Mouse (Mus musculus) ES-E14 (cell line): ENCODE data around the gene Olfr1322. TPM values are rescaled to one million over a fixed set of nuclear protein-coding genes. Genes with fewer than 3 reads are reported as not detected.

ENCODE experiments used
- DNase-seq: peaks from one replicate; pipeline ENCODE4 v3.0.0-alpha.2; 2013; ENCODE audit warnings: low read depth, low spot score
- H3K27ac ChIP-seq: 2 replicates; pipeline ENCODE4 v1.5.1; 2012; ENCODE audit warnings: low read depth, mild to moderate bottlenecking, low read length, moderate library complexity, mixed read lengths; ENCODE audit not compliant: poor library complexity, insufficient read depth, severe bottlenecking
- H3K36me3 ChIP-seq: 2 replicates; pipeline ENCODE4 v1.6.1; 2012; ENCODE audit warnings: mild to moderate bottlenecking, low read length, moderate library complexity, mixed read lengths; ENCODE audit not compliant: control insufficient read depth, poor library complexity, insufficient read depth, severe bottlenecking
- H3K4me1 ChIP-seq, 2 experiments: fragments of 150-350 bp in 1 of 2; sonication (generic) in 1 of 2; 2 replicates each; pipeline ENCODE4 v1.6.1; 2012; ENCODE audit warnings: low read length in 2 of 2, mild to moderate bottlenecking in 1 of 2, mixed read lengths in 1 of 2; ENCODE audit not compliant: control insufficient read depth in 2 of 2, insufficient read depth in 2 of 2, poor library complexity in 1 of 2
- H3K4me3 ChIP-seq, 2 experiments: fragments of 150-350 bp in 1 of 2; sonication (generic) in 1 of 2; 2 replicates each; pipeline ENCODE4 v1.5.1; 2012; ENCODE audit warnings: low read length in 2 of 2, low read depth in 1 of 2, mild to moderate bottlenecking in 1 of 2, mixed read lengths in 1 of 2; ENCODE audit not compliant: insufficient read depth in 1 of 2, poor library complexity in 1 of 2, severe bottlenecking in 1 of 2
- H3K9ac ChIP-seq: 2 replicates; pipeline ENCODE4 v1.6.1; 2012; ENCODE audit warnings: low read depth, mild to moderate bottlenecking, low read length, mixed read lengths; ENCODE audit not compliant: poor library complexity, insufficient read depth, severe bottlenecking
- H3K9me3 ChIP-seq: fragments of 150-350 bp; sonication (generic); 2 replicates; pipeline ENCODE4 v1.6.1; 2012; ENCODE audit warnings: low read depth, mild to moderate bottlenecking, low read length; ENCODE audit not compliant: control insufficient read depth, insufficient read depth
- CHD2 ChIP-seq: IDR thresholded peaks from 2 replicates; pipeline ENCODE4 v1.6.1; 2014; ENCODE audit warnings: mild to moderate bottlenecking, low read depth, low read length, inconsistent platforms
- HCFC1 ChIP-seq: IDR thresholded peaks from 2 replicates; pipeline ENCODE4 v1.6.1; 2012; ENCODE audit warnings: low read length, inconsistent platforms, borderline replicate concordance; ENCODE audit not compliant: insufficient read depth
- MAFK ChIP-seq: IDR thresholded peaks from 2 replicates; pipeline ENCODE4 v1.6.1; 2014; ENCODE audit warnings: mild to moderate bottlenecking, low read depth, low read length, inconsistent platforms; ENCODE audit not compliant: insufficient read depth
- ZC3H11A ChIP-seq: IDR thresholded peaks from 2 replicates; pipeline ENCODE4 v1.6.1; 2012; ENCODE audit warnings: low read depth, mild to moderate bottlenecking, inconsistent platforms, low read length, borderline replicate concordance
- ZNF384 ChIP-seq: IDR thresholded peaks from 2 replicates; pipeline ENCODE4 v1.6.1; 2012; ENCODE audit warnings: low read depth, low read length, inconsistent platforms
- in situ Hi-C, 2 experiments: fragments of 600-800 bp; cut with MboI; formaldehyde crosslinking; loops; one replicate each; pipeline ENCODE4 v1.15.1; 2025; ENCODE audit warnings: low sequenced_read_pairs in 2 of 2, inconsistent platforms in 1 of 2; ENCODE audit not compliant: unreplicated experiment in 2 of 2
- total RNA-seq: library from RNA; depleted of rRNA; stranded (reverse); fragments of 300-350 nt; gene quantifications from 2 replicates; pipeline ENCODE4 v1.2.3, GENCODE M21; 2012; rRNA removed

Gene Olfr1322
- total RNA-seq = not detected in 2 replicates

DNA sequence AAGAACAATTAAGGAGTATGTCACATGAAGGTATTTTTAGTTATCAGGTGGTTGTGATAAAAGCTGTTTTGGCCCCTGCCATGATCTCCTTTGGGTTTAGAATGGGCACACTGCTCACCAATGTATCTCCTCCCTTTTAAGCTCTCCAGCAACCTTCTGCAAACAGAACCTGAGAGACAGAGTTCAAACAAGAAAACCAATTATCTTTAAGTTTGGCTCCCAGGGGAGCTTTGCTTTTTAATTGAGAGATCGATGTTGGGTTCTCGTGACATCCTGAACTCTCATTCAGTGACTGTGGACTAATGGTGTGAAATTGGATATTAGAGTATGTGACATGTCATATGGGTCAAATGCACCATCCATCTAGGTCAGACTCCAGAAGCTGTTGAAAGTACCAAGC, at the start of gene Olfr1322:
TSS of gene Olfr1322 (minus strand) at position 101 of the 400 bp plus-strand sequence.
- in situ Hi-C loops = no loop called here
- no peaks in the 10 kb centered on the region for H3K36me3 ChIP-seq
- H3K4me1 ChIP-seq = no peaks in the 10 kb centered on the region
- DNase-seq = no peak
- TF ChIP-seq MAFK (no peak), ZC3H11A (no peak), CHD2 (no peak), HCFC1 (no peak), ZNF384 (no peak)
- no peak within 1 kb of the TSS for H3K9ac ChIP-seq
- H3K27ac ChIP-seq = no peak within 1 kb of the TSS
- no peaks in the 10 kb centered on the region for H3K9me3 ChIP-seq
- H3K4me3 ChIP-seq = no peak within 1 kb of the TSS

DNA sequence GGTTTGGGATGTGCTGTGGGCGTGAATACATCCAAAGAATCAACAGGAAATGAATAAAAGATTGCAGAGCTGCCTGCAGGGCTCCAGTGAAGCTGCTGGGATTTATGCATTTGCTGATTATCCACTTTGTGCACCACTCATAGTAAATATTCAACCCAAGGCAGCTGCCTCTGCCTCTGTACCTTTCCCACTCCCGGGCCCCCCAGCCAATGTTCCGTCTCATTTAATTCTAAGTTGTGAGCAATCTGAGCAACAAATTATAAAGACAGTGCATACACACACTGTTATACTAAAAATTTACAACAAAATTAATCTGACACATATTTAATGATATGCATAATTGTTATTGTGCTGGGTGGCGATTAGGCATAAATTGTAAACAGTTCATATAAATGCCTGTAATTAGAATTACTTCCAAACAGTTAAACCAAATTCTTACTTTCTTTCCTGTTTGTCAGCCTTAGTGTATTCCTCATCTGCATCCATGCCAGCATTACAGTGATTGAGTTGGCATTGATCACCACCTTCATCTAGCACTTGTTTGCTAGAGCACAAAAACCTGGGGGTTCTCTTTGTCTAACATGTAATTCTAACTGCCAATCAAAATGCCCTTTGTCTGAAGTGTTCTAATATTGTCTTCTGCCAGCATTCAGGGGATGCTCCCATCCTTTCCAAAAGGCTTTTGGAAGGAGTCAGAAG, 13.5 kb downstream of the Olfr1322 start:
- H3K9me3 ChIP-seq = no peaks in the 10 kb centered on the region
- no peak overlapping the region for H3K27ac ChIP-seq
- H3K9ac ChIP-seq = no peak overlapping the region
- no peaks in the 10 kb centered on the region for H3K36me3 ChIP-seq
- no peak for DNase-seq
- H3K4me1 ChIP-seq = no peaks in the 10 kb centered on the region
- TF ChIP-seq MAFK (no peak), CHD2 (no peak), ZC3H11A (no peak), ZNF384 (no peak)
- H3K4me3 ChIP-seq = no peak overlapping the region
- in situ Hi-C loops = no loop called here

Other genes with a start within 250 kb of the Olfr1322 start
- gene Olfr1320, start 219.2 kb downstream of the Olfr1322 start, total RNA-seq = not detected in 2 replicates
- gene Olfr1321, start 156.4 kb downstream of the Olfr1322 start, total RNA-seq = not detected in 2 replicates
- gene Igsf1, start 93.7 kb downstream of the Olfr1322 start, total RNA-seq = 2.3 and 3.9 TPM in 2 replicates
- gene Olfr1323, start 127.9 kb upstream of the Olfr1322 start, total RNA-seq = not detected in 2 replicates